28 mouse cellular contexts compared by ENCODE assay signal in genomic region chr10:84483553-84483952, GRCm38 (mm10). TPM values are rescaled to one million over a fixed set of nuclear protein-coding genes. Genes with fewer than 3 reads are reported as not detected.
DNase-seq lines count a peak whose midpoint lies in the region; ATAC-seq and TF ChIP-seq lines count a peak whose summit lies in the region.
"Had no signal": no experiment of that assay in that cellular context is flagged by ENCODE, and none has a peak within 500 bp of the region (broad histone marks: within the 10 kb centered on the region; RNA-seq: fewer than 3 reads in every experiment).

No protein-coding gene starts in this region.

- no peak overlapping the region for H3ac ChIP-seq in C2C12 (ENCODE audit: control insufficient read depth, insufficient read length, low read depth)

- no peaks in the 10 kb centered on the region for H3K79me2 ChIP-seq in C2C12 (ENCODE audit: control insufficient read depth, insufficient read depth)

- no peaks in the 10 kb centered on the region for H3K36me3 ChIP-seq in kidney, embryonic 15.5 days
- no peaks in the 10 kb centered on the region for H3K36me3 ChIP-seq in C2C12 (ENCODE audit: control insufficient read depth, insufficient read depth)
- H3K36me3 ChIP-seq in stomach, embryonic 15.5 days: no peaks in the 10 kb centered on the region
- H3K36me3 ChIP-seq in forebrain, embryonic 16.5 days (ENCODE audit: control insufficient read depth, insufficient read depth): no peaks in the 10 kb centered on the region
- H3K36me3 ChIP-seq in forebrain, embryonic 12.5 days (replicated peaks): no peaks in the 10 kb centered on the region
- H3K36me3 ChIP-seq: embryonic facial prominence, embryonic 15.5 days; hindbrain, embryonic 13.5 days had no signal

- peak overlapping the region; percentile 2; the same call in 1 of the 2 replicates for H3K27ac ChIP-seq in kidney, embryonic 15.5 days
- H3K27ac ChIP-seq in stomach, embryonic 15.5 days: no peak overlapping the region
- H3K27ac ChIP-seq in forebrain, embryonic 16.5 days (ENCODE audit: low read length): no peak overlapping the region
- no peak overlapping the region for H3K27ac ChIP-seq in forebrain, embryonic 12.5 days
- H3K27ac ChIP-seq: hindbrain, embryonic 13.5 days; layer of hippocampus, adult 2 months; liver, embryonic 14.5 days had no signal

- no peak overlapping the region for H3K4me3 ChIP-seq in kidney, embryonic 15.5 days (replicated peaks)
- no peak overlapping the region for H3K4me3 ChIP-seq in C2C12 (ENCODE audit: insufficient read depth, poor library complexity, severe bottlenecking)
- H3K4me3 ChIP-seq in stomach, embryonic 15.5 days (replicated peaks): no peak overlapping the region
- H3K4me3 ChIP-seq in forebrain, embryonic 16.5 days (replicated peaks; ENCODE audit: low read length): no peak overlapping the region
- no peak overlapping the region for H3K4me3 ChIP-seq in forebrain, embryonic 12.5 days (replicated peaks)
- H3K4me3 ChIP-seq: embryonic facial prominence, embryonic 15.5 days; hindbrain, embryonic 13.5 days; layer of hippocampus, adult 2 months had no signal

- DNase-seq in kidney, adult 9 months: no peak
- DNase-seq in lung, postnatal 25 days (ENCODE audit: low spot score): peak; percentile 8
- no peak for DNase-seq in lung, postnatal 4 days
- DNase-seq: adrenal gland, postnatal 36 days; cerebellum, adult 18-20 months; cerebellum, postnatal 10 days; gastrocnemius, postnatal 25 days; heart, adult 11 months; heart, postnatal 36 days; kidney, adult 18-20 months; kidney, postnatal 36 days; left cerebral cortex, postnatal 4 days; lung, embryonic 14.5 days; midbrain, embryonic 14.5 days; thymus, adult 18-20 months; thymus, postnatal 25 days had no signal

- H3K79me3 ChIP-seq in C2C12 (ENCODE audit: low read depth): no peaks in the 10 kb centered on the region

- TF ChIP-seq CTCF in C2C12 (IDR thresholded peaks at IDR 0.05; ENCODE audit: control insufficient read depth, insufficient read depth, insufficient read length): no peak

- 72% methylated on average over 3 of the region's 3 CpGs for WGBS in kidney, embryonic 15.5 days
- WGBS in stomach, embryonic 15.5 days: 55% methylated on average over 3 of the region's 3 CpGs
- WGBS in forebrain, embryonic 16.5 days: 89% methylated on average over 3 of the region's 3 CpGs
- 80% methylated on average over 3 of the region's 3 CpGs for WGBS in forebrain, embryonic 12.5 days

- H3K9me3 ChIP-seq in kidney, embryonic 15.5 days (replicated peaks): no peaks in the 10 kb centered on the region
- no peaks in the 10 kb centered on the region for H3K9me3 ChIP-seq in stomach, embryonic 15.5 days
- H3K9me3 ChIP-seq in forebrain, embryonic 16.5 days (ENCODE audit: control insufficient read depth, low read length): no peaks in the 10 kb centered on the region; the same call in 1 of the 2 replicates
- H3K9me3 ChIP-seq in forebrain, embryonic 12.5 days: no peaks in the 10 kb centered on the region
- H3K9me3 ChIP-seq: embryonic facial prominence, embryonic 15.5 days; hindbrain, embryonic 13.5 days had no signal

- H3K4me2 ChIP-seq in kidney, embryonic 15.5 days: no peak overlapping the region
- H3K4me2 ChIP-seq in stomach, embryonic 15.5 days: no peak overlapping the region
- H3K4me2 ChIP-seq in forebrain, embryonic 16.5 days (ENCODE audit: low read length): no peak overlapping the region
- no peak overlapping the region for H3K4me2 ChIP-seq in forebrain, embryonic 12.5 days
- H3K4me2 ChIP-seq: embryonic facial prominence, embryonic 15.5 days; heart, embryonic 11.5 days; hindbrain, embryonic 13.5 days; lung, embryonic 14.5 days had no signal

- H3K9ac ChIP-seq in kidney, embryonic 15.5 days: no peak overlapping the region
- H3K9ac ChIP-seq in stomach, embryonic 15.5 days: no peak overlapping the region
- no peak overlapping the region for H3K9ac ChIP-seq in forebrain, embryonic 16.5 days (replicated peaks; ENCODE audit: low read depth, low read length)
- H3K9ac ChIP-seq in forebrain, embryonic 12.5 days: no peak overlapping the region
- H3K9ac ChIP-seq: embryonic facial prominence, embryonic 15.5 days; hindbrain, embryonic 13.5 days; liver, embryonic 14.5 days; lung, embryonic 14.5 days had no signal

- no peaks in the 10 kb centered on the region for H3K27me3 ChIP-seq in kidney, embryonic 15.5 days
- no peaks in the 10 kb centered on the region for H3K27me3 ChIP-seq in C2C12 (ENCODE audit: control insufficient read depth, insufficient read depth, insufficient read length)
- no peaks in the 10 kb centered on the region for H3K27me3 ChIP-seq in stomach, embryonic 15.5 days (replicated peaks)
- no peaks in the 10 kb centered on the region for H3K27me3 ChIP-seq in forebrain, embryonic 16.5 days (replicated peaks; ENCODE audit: control insufficient read depth, insufficient read depth, low read length)
- H3K27me3 ChIP-seq in forebrain, embryonic 12.5 days: no peaks in the 10 kb centered on the region
- H3K27me3 ChIP-seq: embryonic facial prominence, embryonic 15.5 days; hindbrain, embryonic 13.5 days had no signal

- ATAC-seq in kidney, embryonic 15.5 days (replicated peaks; ENCODE audit: low FRiP score): no peak
- ATAC-seq in stomach, embryonic 15.5 days (ENCODE audit: insufficient read depth, low FRiP score, low read depth): peak; percentile 54; the same call in 1 of the 2 replicates
- ATAC-seq in forebrain, embryonic 16.5 days: no peak
- ATAC-seq in forebrain, embryonic 12.5 days (ENCODE audit: low FRiP score): no peak
- ATAC-seq: CD4-positive, CD25-positive, alpha-beta regulatory T cell, adult 4 months; forebrain, embryonic 14.5 days had no signal

- peaks cover 26% of the 10 kb centered on the region for H3K4me1 ChIP-seq in kidney, embryonic 15.5 days
- peaks cover 4% of the 10 kb centered on the region; the same call in 1 of the 2 replicates for H3K4me1 ChIP-seq in stomach, embryonic 15.5 days
- no peaks in the 10 kb centered on the region for H3K4me1 ChIP-seq in forebrain, embryonic 16.5 days (replicated peaks; ENCODE audit: control insufficient read depth, insufficient read depth, low read length)
- H3K4me1 ChIP-seq in forebrain, embryonic 12.5 days: peaks cover 3% of the 10 kb centered on the region; the same call in 1 of the 2 replicates

TF ChIP-seq in C2C12, 6 proteins besides CTCF, POLR2A, EP300 and RAD21:
- peak; percentile 54 for TF ChIP-seq CEBPB (IDR thresholded peaks at IDR 0.05; ENCODE audit: low read depth)
- no peak for TF ChIP-seq FOSL1 (IDR thresholded peaks at IDR 0.05; ENCODE audit: insufficient read depth, low read length, poor library complexity, severe bottlenecking)
TF ChIP-seq in C2C12: peak in this region for 1.

RNA-seq across cellular contexts. Expression of gene Nuak1, which starts 43.2 kb away (rescaled TPM):
- 3.0 and 3.2 TPM in 2 replicates for polyA plus RNA-seq in kidney, embryonic 15.5 days (2015; fragmentation: Nextera tagmentation; extraction: Ambion mirVana)
- polyA plus RNA-seq in C2C12 (2012; fragmentation: generic; extraction: Trizol): 15.2 TPM
- polyA plus RNA-seq in stomach, embryonic 15.5 days (2015; fragmentation: Nextera tagmentation; extraction: Ambion mirVana): 1.0 and 1.2 TPM in 2 replicates
- 12.5 and 15.7 TPM in 2 replicates for polyA plus RNA-seq in forebrain, embryonic 16.5 days (2015; fragmentation: Nextera tagmentation; extraction: Ambion mirVana)
- 4.4 and 5.3 TPM in 2 replicates for polyA plus RNA-seq in forebrain, embryonic 12.5 days (2016; fragmentation: Nextera tagmentation; extraction: Ambion mirVana)
- polyA plus RNA-seq: CD4-positive, CD25-positive, alpha-beta regulatory T cell, adult 4 months had no signal

RNA-seq across cellular contexts. Expression of gene Ckap4, which starts 50.3 kb away (rescaled TPM):
- 89.9 and 94.3 TPM in 2 replicates for polyA plus RNA-seq in kidney, embryonic 15.5 days (2015; fragmentation: Nextera tagmentation; extraction: Ambion mirVana)
- 106 TPM for polyA plus RNA-seq in C2C12 (2012; fragmentation: generic; extraction: Trizol)
- polyA plus RNA-seq in stomach, embryonic 15.5 days (2015; fragmentation: Nextera tagmentation; extraction: Ambion mirVana): 81.8 and 89.3 TPM in 2 replicates
- 37.5 and 38.0 TPM in 2 replicates for polyA plus RNA-seq in forebrain, embryonic 16.5 days (2015; fragmentation: Nextera tagmentation; extraction: Ambion mirVana)
- 72.0 and 72.2 TPM in 2 replicates for polyA plus RNA-seq in forebrain, embryonic 12.5 days (2016; fragmentation: Nextera tagmentation; extraction: Ambion mirVana)
